Mouse (Mus musculus) thymus, adult 2 months (tissue): ENCODE data around the gene Rps3. TPM values are rescaled to one million over a fixed set of nuclear protein-coding genes. Genes with fewer than 3 reads are reported as not detected.

Source experiments
- DNase-seq: peaks from one replicate; pipeline ENCODE4 v3.0.0; 2021
- H3K27ac ChIP-seq: fragments of 200-500 bp; 2 replicates; pipeline ENCODE4 v1.5.1; 2012; ENCODE audit warnings: low read length, control low read depth; ENCODE audit not compliant: control insufficient read depth, insufficient read depth
- H3K27me3 ChIP-seq: fragments of 200-500 bp; 2 replicates; pipeline ENCODE4 v1.6.1; 2012; ENCODE audit warnings: mild to moderate bottlenecking, low read length, moderate library complexity, mixed read lengths; ENCODE audit not compliant: control insufficient read depth, insufficient read depth
- H3K36me3 ChIP-seq: fragments of 200-500 bp; 2 replicates; pipeline ENCODE4 v1.6.1; 2012; ENCODE audit warnings: mild to moderate bottlenecking, low read length, moderate library complexity; ENCODE audit not compliant: control insufficient read depth, insufficient read depth
- H3K4me1 ChIP-seq: fragments of 200-500 bp; replicated peaks from 2 replicates; pipeline ENCODE4 v1.6.1; 2012; ENCODE audit warnings: low read length; ENCODE audit not compliant: control insufficient read depth, insufficient read depth
- H3K4me3 ChIP-seq: fragments of 200-500 bp; 2 replicates; pipeline ENCODE4 v1.5.1; 2012; ENCODE audit warnings: mild to moderate bottlenecking, low read length, control low read depth, moderate library complexity; ENCODE audit not compliant: control insufficient read depth, insufficient read depth
- CTCF ChIP-seq: fragments of 200-500 bp; IDR thresholded peaks from 2 replicates; pipeline ENCODE4 v1.5.1; 2012; ENCODE audit warnings: mild to moderate bottlenecking, control low read depth, low read length, moderate library complexity, borderline replicate concordance; ENCODE audit not compliant: control insufficient read depth, poor library complexity, insufficient read depth; ENCODE audit errors: extremely low read depth
- POLR2A ChIP-seq: fragments of 200-500 bp; IDR thresholded peaks from 2 replicates; pipeline ENCODE4 v1.6.1; 2012; ENCODE audit warnings: mild to moderate bottlenecking, low read length, control low read depth, moderate library complexity; ENCODE audit not compliant: control insufficient read depth, poor library complexity, insufficient read depth; ENCODE audit errors: extremely low read depth
- WGBS: fragments of 180-500 bp; shearing (Covaris S2); methylation state at CpG from one replicate; pipeline ENCODE4 v1.1.7; 2018; 5-methylcytosine and 5-hydroxymethylcytosine counted together
- polyA plus RNA-seq: library from polyadenylated mRNA; depleted of rRNA; stranded (reverse); fragments of >200 nt; gene quantifications from 2 replicates; pipeline ENCODE4 v1.2.3, GENCODE M21; 2012; rRNA removed

The Rps3 gene
- 483 and 566 TPM in 2 replicates for polyA plus RNA-seq

GRCm38 (mm10) chr7:99483271-99483923 lies at the start of gene Rps3:
Gene Rps3 (minus strand): TSS chr7:99483738.
- no peaks in the 10 kb centered on the region for H3K27me3 ChIP-seq
- peak; percentile 93 for DNase-seq
- TF ChIP-seq CTCF (peak; percentile 62; the same call in 1 of the 2 replicates), POLR2A (peak; percentile 96)
- peaks cover 40% of the 10 kb centered on the region for H3K36me3 ChIP-seq
- peak within 1 kb of the TSS; percentile 11; the same call in 1 of the 2 replicates for H3K27ac ChIP-seq
- peak within 1 kb of the TSS; percentile 66 for H3K4me3 ChIP-seq
- WGBS: under 1% methylated on average over 45 of the region's 45 CpGs
- H3K4me1 ChIP-seq: peaks cover 11% of the 10 kb centered on the region

GRCm38 (mm10) chr7:99532526-99532925 lies 49.0 kb upstream of the Rps3 start:
- H3K36me3 ChIP-seq: no peaks in the 10 kb centered on the region
- TF ChIP-seq POLR2A (no peak), CTCF (no peak)
- no peak overlapping the region for H3K27ac ChIP-seq
- DNase-seq: no peak
- no peaks in the 10 kb centered on the region for H3K27me3 ChIP-seq
- H3K4me1 ChIP-seq: peaks cover 27% of the 10 kb centered on the region
- 90% methylated on average over 4 of the region's 4 CpGs for WGBS
- H3K4me3 ChIP-seq: no peak overlapping the region

GRCm38 (mm10) chr7:99531408-99531970 lies 48.0 kb upstream of the Rps3 start:
- no peak overlapping the region for H3K27ac ChIP-seq
- no peaks in the 10 kb centered on the region for H3K36me3 ChIP-seq
- TF ChIP-seq POLR2A: no peak
- no peak for TF ChIP-seq CTCF
- peaks cover 26% of the 10 kb centered on the region for H3K4me1 ChIP-seq
- DNase-seq: no peak
- 75% methylated on average over 3 of the region's 3 CpGs for WGBS
- H3K4me3 ChIP-seq: no peak overlapping the region
- no peaks in the 10 kb centered on the region for H3K27me3 ChIP-seq

GRCm38 (mm10) chr7:99529410-99529809 lies 45.9 kb upstream of the Rps3 start:
- Histone ChIP-seq H3K4me1 (peaks cover 14% of the 10 kb centered on the region), H3K27ac (no peak overlapping the region), H3K36me3 (no peaks in the 10 kb centered on the region), H3K4me3 (no peak overlapping the region), H3K27me3 (no peaks in the 10 kb centered on the region)
- WGBS: 86% methylated on average over 5 of the region's 5 CpGs
- DNase-seq: no peak
- TF ChIP-seq POLR2A: no peak
- no peak for TF ChIP-seq CTCF

- no peak for DNase-seq
- TF ChIP-seq POLR2A (no peak), CTCF (no peak)
- Histone ChIP-seq H3K4me3 (no peak overlapping the region), H3K4me1 (peaks cover 8% of the 10 kb centered on the region), H3K27me3 (no peaks in the 10 kb centered on the region), H3K27ac (no peak overlapping the region), H3K36me3 (no peaks in the 10 kb centered on the region)
- 80% methylated on average over 2 of the region's 2 CpGs for WGBS
Observed at GRCm38 (mm10) chr7:99528547-99528946, 45.0 kb upstream of the Rps3 start.

GRCm38 (mm10) chr7:99523837-99524236 lies 40.3 kb upstream of the Rps3 start:
- no peak for DNase-seq
- no peaks in the 10 kb centered on the region for H3K36me3 ChIP-seq
- no peak for TF ChIP-seq POLR2A
- TF ChIP-seq CTCF: no peak
- no peak overlapping the region for H3K4me3 ChIP-seq
- H3K4me1 ChIP-seq: no peaks in the 10 kb centered on the region
- no peaks in the 10 kb centered on the region for H3K27me3 ChIP-seq
- WGBS: 85% methylated on average over 1 of the region's 1 CpGs
- no peak overlapping the region for H3K27ac ChIP-seq
